Mouse (Mus musculus): ENCODE results near the gene Ccdc130.

DNA sequence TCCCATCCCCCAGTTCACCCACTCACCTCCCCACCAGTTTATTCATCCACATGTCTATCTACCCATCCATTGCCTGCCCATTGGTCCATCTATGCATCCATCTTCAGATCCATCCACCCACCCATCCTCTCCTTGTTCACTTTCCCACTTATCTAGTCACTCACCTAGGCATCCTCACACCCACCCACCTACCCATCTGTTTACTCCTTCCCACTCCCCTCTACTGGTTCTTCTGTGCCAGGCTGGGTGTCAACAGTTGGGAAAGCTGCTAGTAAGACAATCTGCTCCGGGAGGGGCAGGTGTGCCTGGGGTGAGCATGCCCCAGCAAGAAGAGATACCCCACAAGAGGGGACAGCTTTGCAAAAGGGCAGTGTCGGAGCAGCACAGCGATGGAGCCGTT lies 9.1 kb downstream of the Ccdc130 start:
- TF ChIP-seq CTCF (IDR thresholded peaks at IDR 0.05; ENCODE audit: low read depth, low read length): no peak
- no peak for TF ChIP-seq POLR2A (IDR thresholded peaks at IDR 0.05; ENCODE audit: borderline replicate concordance, low read depth, low read length)
